In the genomic region with DNA sequence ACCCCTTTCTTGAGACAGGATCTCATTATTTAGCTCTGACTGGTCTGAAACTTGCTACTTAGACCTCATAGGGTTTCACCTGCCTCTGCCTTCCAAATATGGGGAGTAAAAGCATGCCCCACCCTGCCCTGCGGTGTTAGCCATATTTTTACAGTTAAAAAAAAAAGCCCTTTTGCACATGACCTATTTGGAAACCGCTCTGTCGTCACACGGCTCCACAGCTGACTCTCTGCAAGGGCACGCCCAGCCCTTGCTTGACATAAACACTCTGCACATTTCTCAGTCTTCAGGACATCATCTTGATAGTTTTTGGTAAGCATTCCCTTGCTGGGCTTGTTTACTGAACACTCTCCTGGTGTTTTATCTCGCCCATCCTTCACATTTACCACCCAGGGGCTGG, we compare ENCODE assay signal across 19 mouse cellular contexts. TPM values are rescaled to one million over a fixed set of nuclear protein-coding genes. Genes with fewer than 3 reads are reported as not detected.
DNase-seq lines count a peak whose midpoint lies in the region; ATAC-seq and TF ChIP-seq lines count a peak whose summit lies in the region.
"Had no signal": no experiment of that assay in that cellular context is flagged by ENCODE, and none has a peak within 500 bp of the region (broad histone marks: within the 10 kb centered on the region; RNA-seq: fewer than 3 reads in every experiment).

No protein-coding gene starts in this region.

- H3K27me3 ChIP-seq in CH12.LX (replicated peaks), result peaks cover 94% of the 10 kb centered on the region
- H3K27me3 ChIP-seq: hindbrain, embryonic 15.5 days had no signal

- dilution Hi-C loops in CH12.LX (cut with MboI; ENCODE audit: extremely low pct_ligation_motif_present, extremely low pct_unique_long_range_greater_than_20kb, low sequenced_read_pairs), result no loop called here

- no peak overlapping the region for H3K27ac ChIP-seq in CH12.LX (ENCODE audit: insufficient read depth, low read depth)
- H3K27ac ChIP-seq: embryonic facial prominence, embryonic 13.5 days; forebrain, embryonic 12.5 days; hindbrain, embryonic 10.5 days; hindbrain, embryonic 15.5 days had no signal

- peak; percentile 18 for DNase-seq in lung, postnatal 14 days
- DNase-seq in lung, postnatal 4 days, result no peak
- DNase-seq in CH12.LX (ENCODE audit: extremely low read depth), result no peak
- DNase-seq in T-cell, adult 2 months (ENCODE audit: low spot score), result peak; percentile 38
- no peak for DNase-seq in kidney, postnatal 10 days
- DNase-seq in gastrocnemius, adult 8-10 months (ENCODE audit: low spot score in 2 of 2), result no peak
- DNase-seq: adrenal gland, postnatal 14 days; cerebellum, adult 18-20 months; cerebellum, adult 9-11 months; cerebellum, postnatal 36 days; gastrocnemius, postnatal 14 days had no signal

- no peaks in the 10 kb centered on the region for H3K36me3 ChIP-seq in CH12.LX (replicated peaks in 1 of 2; ENCODE audit: control insufficient read depth in 1 of 2, insufficient read depth in 1 of 2, low read length in 1 of 2)
- H3K36me3 ChIP-seq: embryonic facial prominence, embryonic 13.5 days; forebrain, embryonic 12.5 days; heart, embryonic 12.5 days; hindbrain, embryonic 10.5 days; hindbrain, embryonic 15.5 days had no signal

- H3K4me3 ChIP-seq in CH12.LX (replicated peaks in 1 of 3; ENCODE audit: low read depth in 2 of 3, low read length in 2 of 3, poor library complexity in 1 of 3), result no peak overlapping the region
- H3K4me3 ChIP-seq: embryonic facial prominence, embryonic 13.5 days; forebrain, embryonic 12.5 days; heart, embryonic 12.5 days; hindbrain, embryonic 10.5 days; hindbrain, embryonic 15.5 days had no signal

- no peak for TF ChIP-seq EP300 in CH12.LX (IDR thresholded peaks at IDR 0.05; ENCODE audit: low read length)

- H3K4me2 ChIP-seq in CH12.LX (ENCODE audit: insufficient read depth, low read depth, poor library complexity, severe bottlenecking), result no peak overlapping the region
- H3K4me2 ChIP-seq: embryonic facial prominence, embryonic 13.5 days; forebrain, embryonic 12.5 days; heart, embryonic 12.5 days; hindbrain, embryonic 15.5 days had no signal

- in situ Hi-C loops in CH12.LX (cut with MboI; ENCODE audit: low pct_ligation_motif_present, low pct_unique_long_range_greater_than_20kb, low sequenced_read_pairs), result loop anchor here (5.0 to 25.0 kb wide), 2 partner anchors 127 to 437 kb away; a partner anchor contains a TSS

- peaks cover 2 to 3% of the 10 kb centered on the region in 2 experiments; a peak in 2 of 4 replicates for H3K4me1 ChIP-seq in CH12.LX (ENCODE audit: control insufficient read depth in 1 of 2, insufficient read depth in 2 of 2)
- H3K4me1 ChIP-seq: embryonic facial prominence, embryonic 13.5 days; forebrain, embryonic 12.5 days; heart, embryonic 12.5 days had no signal

- H3K9me3 ChIP-seq in CH12.LX (replicated peaks; ENCODE audit: low read length), result peaks cover 2% of the 10 kb centered on the region
- H3K9me3 ChIP-seq: embryonic facial prominence, embryonic 13.5 days; forebrain, embryonic 12.5 days; heart, embryonic 12.5 days; hindbrain, embryonic 10.5 days; hindbrain, embryonic 15.5 days had no signal

- H3K9ac ChIP-seq in CH12.LX (ENCODE audit: insufficient read depth, low read depth), result no peak overlapping the region
- H3K9ac ChIP-seq: embryonic facial prominence, embryonic 13.5 days; forebrain, embryonic 12.5 days; heart, embryonic 12.5 days; hindbrain, embryonic 15.5 days had no signal

- TF ChIP-seq RAD21 in CH12.LX (IDR thresholded peaks at IDR 0.05; ENCODE audit: low read depth, low read length), result no peak

- ATAC-seq in monocyte, adult 5-6 weeks (replicated peaks; ENCODE audit: insufficient number of reproducible peaks, low FRiP score, low TSS enrichment, poor library complexity, severe bottlenecking), result peak; percentile 62
- ATAC-seq: forebrain, embryonic 16.5 days; inflammation-experienced regulatory T-cells, adult 6 months had no signal

- no peaks in the 10 kb centered on the region for H3K79me2 ChIP-seq in CH12.LX (replicated peaks; ENCODE audit: control insufficient read depth, extremely low read depth, insufficient read depth, poor library complexity, severe bottlenecking)

- no peak for TF ChIP-seq CTCF in CH12.LX (conservative IDR thresholded peaks at IDR 0.05 in 1 of 2, IDR thresholded peaks at IDR 0.05 in 1 of 2; ENCODE audit: low read depth in 2 of 2, low read length in 2 of 2)

- TF ChIP-seq POLR2A in CH12.LX (IDR thresholded peaks at IDR 0.05; ENCODE audit: low read depth, low read length), result no peak

TF ChIP-seq in CH12.LX, 34 proteins besides CTCF, POLR2A, EP300 and RAD21:
- no peak for TF ChIP-seq ETS1 (conservative IDR thresholded peaks at IDR 0.05; ENCODE audit: low read depth, low read length)
- peak; percentile 44 for TF ChIP-seq ZNF384 (IDR thresholded peaks at IDR 0.05; ENCODE audit: low read depth, low read length)
- peak; percentile 45; the same call in 1 of the 2 replicates for TF ChIP-seq BHLHE40 (IDR thresholded peaks at IDR 0.05; ENCODE audit: low read depth, low read length)

RNA-seq across cellular contexts. Expression of a gene that starts 11.1 kb away (rescaled TPM):
- total RNA-seq in CH12.LX (2012; rRNA removed) (not detected in 2 replicates), CH12.LX (2014; rRNA removed) (not detected in 2 replicates)
- 0.07 and 0.08 TPM in 2 replicates for polyA plus RNA-seq in CH12.LX (2012; ENCODE audit: insufficient read length, low read depth)
- 5.7 to 6.3 TPM (median 5.7 TPM) in 3 replicates for total RNA-seq in monocyte, adult 5-6 weeks (2017)
- 10 to 100 TPM in 3 of 4 experiments, 1 to 10 TPM in 1; 6.6 to 15.1 (median 11.8) TPM for total RNA-seq in gastrocnemius, adult 8-10 months (2022)

RNA-seq across cellular contexts. Expression of a gene that starts 44.2 kb away (rescaled TPM):
- total RNA-seq in CH12.LX (2012; rRNA removed) (47.6 and 50.6 TPM in 2 replicates), CH12.LX (2014; rRNA removed) (46.7 and 47.5 TPM in 2 replicates)
- polyA plus RNA-seq in CH12.LX (2012; ENCODE audit: insufficient read length, low read depth), result 31.4 and 33.1 TPM in 2 replicates
- total RNA-seq in monocyte, adult 5-6 weeks (2017), result 173 to 191 TPM (median 177 TPM) in 3 replicates
- total RNA-seq in gastrocnemius, adult 8-10 months (2022), result 10 to 100 TPM; 14.8 to 18.2 (median 16.3) TPM

Comparison
In these comparisons a context has a peak if more than half of its experiments do, and no peak if none do; other contexts are left out.
1. DNase-seq: peak in lung, postnatal 14 days (single experiment) and T-cell, adult 2 months (single experiment); none in lung, postnatal 4 days (0 of 2), CH12.LX (single experiment), kidney, postnatal 10 days (single experiment) and gastrocnemius, adult 8-10 months (0 of 2).